Mouse (Mus musculus) hindbrain, postnatal 0 days (tissue): ENCODE data around the gene Esyt1. TPM values are rescaled to one million over a fixed set of nuclear protein-coding genes. Genes with fewer than 3 reads are reported as not detected.
A peak's percentile ranks its signal among the peaks of the same experiment; 100 is the strongest.
"Not testable (repeated sequence)": the region's sequence is repeated elsewhere in the genome, so short reads cannot be mapped to it uniquely, and the experiment has no call there.

Source experiments
- ATAC-seq: fragments of 200-750 bp; cut with Nextera tagmentation; 2 replicates; pipeline ENCODE4 v1.8.0; 2017; ENCODE audit warnings: mild to moderate bottlenecking, moderate TSS enrichment, moderate library complexity
- DNase-seq: peaks from one replicate; pipeline ENCODE4 v3.0.0-alpha.2; 2015; ENCODE audit warnings: low spot score
- H3K27ac ChIP-seq: fragments of 300-500 bp; sonication (generic); 2 replicates; pipeline ENCODE4 v1.5.1; 2014; ENCODE audit warnings: mild to moderate bottlenecking
- H3K27me3 ChIP-seq: fragments of 300-500 bp; sonication (generic); 2 replicates; pipeline ENCODE4 v1.6.1; 2014; ENCODE audit warnings: low read length, mixed read lengths; ENCODE audit not compliant: insufficient read depth
- H3K36me3 ChIP-seq: fragments of 300-500 bp; sonication (generic); 2 replicates; pipeline ENCODE4 v1.6.1; 2014; ENCODE audit warnings: low read length, mixed read lengths; ENCODE audit not compliant: insufficient read depth
- H3K4me1 ChIP-seq: fragments of 300-500 bp; sonication (generic); 2 replicates; pipeline ENCODE4 v1.6.1; 2014; ENCODE audit warnings: antibody characterized with exemption, low read length, mixed read lengths; ENCODE audit not compliant: insufficient read depth
- H3K4me2 ChIP-seq: fragments of 300-500 bp; sonication (generic); 2 replicates; pipeline ENCODE4 v1.6.1; 2014; ENCODE audit warnings: low read depth, mild to moderate bottlenecking, low read length, moderate library complexity, mixed read lengths
- H3K4me3 ChIP-seq: fragments of 300-500 bp; sonication (generic); 2 replicates; pipeline ENCODE4 v1.5.1; 2014; ENCODE audit warnings: low read length
- H3K9ac ChIP-seq: fragments of 300-500 bp; sonication (generic); replicated peaks from 2 replicates; pipeline ENCODE4 v1.6.1; 2014; ENCODE audit warnings: mild to moderate bottlenecking, low read length, moderate library complexity, mixed read lengths
- H3K9me3 ChIP-seq: fragments of 300-500 bp; sonication (generic); 2 replicates; pipeline ENCODE4 v1.6.1; 2016; ENCODE audit warnings: low read length, mixed read lengths
- CTCF ChIP-seq: IDR thresholded peaks from 2 replicates; pipeline ENCODE4 v1.5.1; 2016; ENCODE audit warnings: antibody characterized with exemption, control low read depth, low read depth
- WGBS: fragments of 180-500 bp; shearing (Covaris S2); extraction: QIAGEN DNeasy Blood & Tissue Kit; methylation state at CpG from one replicate; pipeline ENCODE4 v1.1.7; 2014; 5-methylcytosine and 5-hydroxymethylcytosine counted together
- polyA plus RNA-seq: library from polyadenylated mRNA; unstranded; fragments of >200 nt; fragmentation: Nextera tagmentation; extraction: Ambion mirVana; gene quantifications from 2 replicates; pipeline ENCODE4 v1.2.1, GENCODE M21; 2015
- total RNA-seq: library from RNA; depleted of rRNA; stranded (reverse); fragments of >200 nt; gene quantifications from 2 replicates; pipeline ENCODE4 v1.2.3, GENCODE M21; 2014

The Esyt1 gene
- total and polyA plus RNA-seq, 2 experiments from 2014 or later: 13.3 to 22.9 TPM

DNA sequence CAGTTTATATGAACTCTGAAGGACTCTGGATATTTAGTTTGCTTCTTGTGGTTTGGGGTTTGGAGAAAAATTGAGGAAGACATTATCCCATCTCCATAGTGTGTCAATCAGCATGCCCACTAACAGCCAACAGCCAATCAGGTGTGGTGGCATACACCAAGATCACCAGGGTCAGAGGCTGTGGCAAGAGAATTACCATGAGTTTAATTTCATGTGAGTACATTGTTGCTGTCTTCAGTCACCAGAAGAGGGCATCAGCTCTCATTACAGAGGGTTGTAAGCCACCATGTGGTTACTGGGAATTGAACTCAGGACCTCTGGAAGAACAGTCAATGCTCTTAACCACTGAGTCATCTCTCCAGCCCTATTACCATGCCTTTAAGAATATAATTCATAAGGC lies 30.6 kb upstream of the Esyt1 start:
- peak; percentile 27; the same call in 1 of the 2 replicates for TF ChIP-seq CTCF
- ATAC-seq (no peak), DNase-seq (no peak)
- Histone ChIP-seq H3K4me1 (no peaks in the 10 kb centered on the region), H3K27me3 (no peaks in the 10 kb centered on the region), H3K9ac (no peak overlapping the region), H3K27ac (no peak overlapping the region), H3K4me3 (no peak overlapping the region), H3K36me3 (peaks cover 39% of the 10 kb centered on the region), H3K9me3 (no peaks in the 10 kb centered on the region), H3K4me2 (no peak overlapping the region)

DNA sequence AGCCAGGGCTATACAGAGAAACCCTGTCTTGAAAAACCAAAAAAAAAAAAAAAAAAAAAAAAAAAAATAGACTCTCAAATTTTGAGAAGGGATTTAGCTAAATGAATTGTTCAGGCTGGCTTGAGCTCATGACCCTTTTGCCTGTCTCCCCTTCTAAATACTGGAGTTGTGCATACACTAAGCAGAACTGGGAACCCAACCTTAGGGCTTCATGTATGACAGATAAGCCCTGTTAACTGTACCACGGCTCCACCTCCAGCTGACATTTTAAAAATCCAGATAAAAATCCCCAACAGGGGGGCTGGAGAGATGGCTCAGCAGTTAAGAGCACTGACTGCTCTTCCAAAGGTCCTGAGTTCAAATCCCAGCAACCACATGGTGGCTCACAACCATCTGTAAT lies 29.9 kb upstream of the Esyt1 start:
- not testable (repeated sequence) for H3K27me3 ChIP-seq, DNase-seq, H3K9me3 ChIP-seq, H3K27ac ChIP-seq, H3K4me3 ChIP-seq, H3K4me2 ChIP-seq, ATAC-seq, H3K9ac ChIP-seq, H3K4me1 ChIP-seq
- H3K36me3 ChIP-seq: peaks cover 32% of the 10 kb centered on the region
- 94% methylated on average over 1 of the region's 1 CpGs for WGBS

DNA sequence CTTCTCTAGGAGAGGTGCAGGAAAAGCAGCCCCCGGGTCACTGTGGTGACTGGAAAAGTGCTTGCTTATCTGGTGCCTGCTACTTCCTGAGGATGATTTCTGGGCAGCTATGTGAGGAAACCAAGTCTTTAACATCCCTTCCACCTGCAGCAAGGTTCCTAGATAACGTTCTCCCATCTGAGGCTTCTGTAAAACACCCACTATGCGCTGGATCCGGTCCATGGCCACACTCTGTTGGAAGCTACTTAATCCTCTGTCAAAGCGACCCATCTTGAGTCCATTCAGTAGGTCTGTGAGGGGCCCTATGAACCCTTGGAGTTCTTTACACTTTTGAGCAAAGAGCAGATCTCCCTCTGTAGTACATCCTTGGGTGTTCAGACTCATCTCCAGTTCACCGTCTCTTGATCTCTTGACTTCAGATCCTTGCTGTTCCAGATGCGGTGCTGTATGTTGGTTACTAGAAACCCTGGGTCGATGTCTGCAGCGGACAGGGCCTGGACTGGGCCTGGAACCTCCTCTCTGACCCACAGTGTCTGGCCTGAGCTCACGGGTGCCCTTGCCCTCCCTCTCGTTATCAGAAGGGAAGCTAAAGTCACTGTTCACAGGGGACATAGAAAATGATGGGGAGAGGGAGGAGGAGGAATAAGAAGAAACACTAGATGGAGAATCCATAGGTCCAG lies 24.6 kb upstream of the Esyt1 start:
- DNase-seq, H3K4me3 ChIP-seq, H3K27me3 ChIP-seq, H3K9ac ChIP-seq, H3K4me1 ChIP-seq, ATAC-seq, H3K9me3 ChIP-seq, H3K4me2 ChIP-seq, H3K36me3 ChIP-seq: not testable (repeated sequence)
- WGBS: 95% methylated on average over 11 of the region's 11 CpGs
- H3K27ac ChIP-seq: 0 out of 2 replicates have a peak overlapping the region, but pooled peaks have one; percentile 64

DNA sequence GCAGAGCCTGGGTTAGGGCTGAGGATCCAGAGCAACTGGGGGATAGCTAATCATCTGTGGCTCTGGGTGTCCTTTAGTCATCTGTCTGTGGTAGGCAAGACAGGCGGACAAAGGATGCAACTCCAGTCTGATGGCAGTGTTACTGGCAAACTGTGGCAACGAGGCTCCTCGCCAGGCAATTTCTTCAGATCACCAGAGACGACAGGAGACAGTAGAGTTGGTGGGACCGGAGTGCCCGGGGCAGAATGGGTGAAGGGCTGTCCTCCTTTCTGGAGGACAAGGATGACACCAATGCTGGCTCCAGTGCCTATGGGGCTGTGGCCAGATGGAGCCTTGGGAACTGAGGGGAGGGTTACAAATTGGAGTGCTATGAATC lies 24.0 kb upstream of the Esyt1 start:
- not testable (repeated sequence) for DNase-seq, H3K4me1 ChIP-seq, H3K27me3 ChIP-seq, H3K9me3 ChIP-seq, H3K36me3 ChIP-seq, H3K9ac ChIP-seq, H3K4me3 ChIP-seq, ATAC-seq
- peak overlapping the region; percentile 79; the same call in 1 of the 2 replicates for H3K4me2 ChIP-seq
- 62% methylated on average over 6 of the region's 6 CpGs for WGBS
- peak overlapping the region; percentile 64; the same call in 1 of the 2 replicates for H3K27ac ChIP-seq

DNA sequence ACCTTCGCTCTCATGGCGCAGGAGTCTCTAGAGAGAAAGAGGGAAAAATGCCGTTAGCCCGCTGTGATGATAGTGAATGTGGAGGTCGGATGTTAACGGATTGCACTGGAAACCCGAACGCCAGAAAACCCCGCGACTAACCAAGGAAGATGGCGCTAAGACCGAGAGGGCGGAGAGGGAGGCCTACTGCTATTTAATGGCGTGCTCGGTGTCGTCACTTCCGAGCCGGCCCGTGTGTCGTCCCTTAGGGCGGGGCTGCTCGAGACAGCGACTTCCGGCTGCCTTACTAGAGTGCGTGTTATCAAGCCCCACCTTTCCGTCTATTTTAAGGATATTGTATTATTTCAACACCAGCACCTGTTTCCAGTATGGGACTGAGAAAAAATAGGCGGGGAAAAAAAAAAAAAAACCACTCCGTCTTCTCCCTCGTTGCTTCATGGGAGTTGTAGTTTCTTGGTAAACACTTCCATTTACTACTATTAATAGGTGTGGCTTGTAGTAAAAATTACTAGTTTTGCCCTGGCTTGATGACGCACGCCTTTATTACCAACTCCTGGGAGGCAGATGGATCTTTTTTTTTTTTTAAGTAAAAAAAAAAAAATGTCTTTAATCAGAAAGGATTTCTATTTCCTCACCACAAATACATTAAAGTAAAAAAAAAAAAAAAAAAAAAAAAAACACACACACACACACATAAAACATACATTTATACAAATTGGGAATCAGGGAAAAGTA lies 23.4 kb upstream of the Esyt1 start, which contains the start of gene Rpl41:
Gene Rpl41 (minus strand): TSS at position 359 of the 735 bp plus-strand sequence.
- under 1% methylated on average over 31 of the region's 31 CpGs for WGBS
- Histone ChIP-seq H3K27me3 (no peaks in the 10 kb centered on the region), H3K9me3 (no peaks in the 10 kb centered on the region), H3K27ac (peak within 1 kb of the TSS; percentile 97), H3K4me2 (peak within 1 kb of the TSS; percentile 79), H3K9ac (peak within 1 kb of the TSS; percentile 87), H3K4me1 (0 out of 2 replicates have a peak, but pooled peaks cover 5% of the 10 kb centered on the region), H3K4me3 (peak within 1 kb of the TSS; percentile 73), H3K36me3 (peaks cover 15% of the 10 kb centered on the region)
- ATAC-seq (peak; percentile 93), DNase-seq (peak; percentile 98)
- no peak for TF ChIP-seq CTCF

DNA sequence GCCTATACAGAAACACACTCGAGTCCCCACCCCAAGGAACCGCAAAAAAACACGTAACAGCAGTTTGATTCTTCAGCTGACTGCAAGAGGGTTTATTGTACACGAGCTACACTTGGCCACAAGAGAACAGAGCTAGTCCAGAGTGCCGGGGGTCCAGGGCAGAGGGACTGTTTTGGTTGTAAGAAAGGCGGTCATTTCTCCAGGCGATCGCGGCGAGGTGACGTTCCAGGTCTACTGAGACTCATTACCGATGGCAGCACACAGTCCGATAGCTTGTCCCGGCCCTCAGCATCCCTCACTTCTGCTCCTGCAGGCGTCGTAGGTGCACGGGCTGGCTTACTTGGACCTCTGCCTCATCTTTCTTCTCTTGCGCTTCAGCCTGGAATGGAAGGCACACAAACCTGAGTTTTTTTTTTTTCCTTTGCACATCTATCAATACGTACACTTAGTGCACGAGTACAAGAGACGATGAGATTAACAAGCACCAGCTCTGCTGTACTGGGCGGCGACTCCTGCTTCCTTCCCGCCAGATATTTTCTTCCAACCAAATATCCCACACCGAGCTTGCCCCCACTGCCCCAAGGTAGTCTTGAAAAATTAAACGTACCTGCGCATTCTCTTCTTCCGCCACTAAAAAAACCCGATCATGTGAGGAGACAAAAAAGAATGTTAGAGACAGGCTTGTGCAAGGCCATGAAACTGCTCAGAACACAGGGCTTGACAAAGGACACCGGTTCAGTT lies 22.6 kb upstream of the Esyt1 start:
- peak; percentile 20 for DNase-seq

More for the DNA sequence above, 22.6 kb upstream of the Esyt1 start:
- H3K27me3 ChIP-seq, ATAC-seq, H3K4me1 ChIP-seq, H3K9me3 ChIP-seq: not testable (repeated sequence)
- H3K36me3 ChIP-seq: peaks cover 24% of the 10 kb centered on the region
- H3K4me3 ChIP-seq: peak overlapping the region; percentile 73
- H3K4me2 ChIP-seq: peak overlapping the region; percentile 79
- H3K9ac ChIP-seq: peak overlapping the region; percentile 87
- H3K27ac ChIP-seq: peak overlapping the region; percentile 97
- WGBS: under 1% methylated on average over 25 of the region's 30 CpGs
